Mouse (Mus musculus): ENCODE data around the gene Rps6ka4. TPM values are rescaled to one million over a fixed set of nuclear protein-coding genes. Genes with fewer than 3 reads are reported as not detected.

Gene Rps6ka4
- polyA plus RNA-seq, 1 experiment: 4.5 TPM

DNA sequence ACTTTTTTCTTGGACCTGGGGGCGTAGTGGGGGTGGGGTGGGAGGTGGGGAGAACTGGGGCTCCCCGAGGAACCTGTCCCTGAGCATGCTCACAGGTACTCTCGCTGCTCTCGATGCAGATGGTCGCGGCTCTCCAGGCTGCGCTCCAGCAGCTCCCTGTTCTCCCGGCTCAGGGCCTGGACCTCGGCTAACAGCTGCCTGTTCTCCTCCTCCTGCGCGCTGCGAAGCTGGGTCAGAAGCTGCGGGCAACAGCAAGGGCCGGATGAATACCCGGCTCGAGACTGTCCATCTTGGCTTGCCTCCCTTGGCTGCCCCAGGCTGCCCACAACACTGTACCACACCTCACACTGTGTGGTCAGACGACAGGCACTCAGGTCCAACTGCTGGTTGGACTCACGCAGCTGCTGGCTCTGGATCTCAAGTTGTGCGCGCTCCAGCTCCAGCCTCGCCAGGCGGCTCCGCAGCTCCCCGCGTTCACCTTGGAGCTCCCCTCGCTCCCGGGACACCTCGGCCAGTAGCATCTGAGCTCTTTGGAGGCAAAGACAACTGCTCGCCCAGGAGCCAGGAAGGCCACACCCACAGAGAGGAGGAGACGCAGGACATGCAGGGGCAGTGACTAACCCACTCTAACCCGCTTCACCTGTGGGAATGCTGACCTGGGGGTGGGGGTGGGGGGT, 7.5 kb upstream of the Rps6ka4 start:
- TF ChIP-seq CTCF (IDR thresholded peaks at IDR 0.05; ENCODE audit: low read depth, low read length): no peak
- Histone ChIP-seq H3K4me3 (ENCODE audit: low read depth, low read length) (peak overlapping the region; percentile 7), H3K27ac (ENCODE audit: insufficient read depth, low read length) (no peak overlapping the region), H3K9ac (ENCODE audit: low read depth, poor library complexity, severe bottlenecking) (0 out of 2 replicates have a peak overlapping the region, but pooled peaks have one; percentile 12), H3K36me3 (ENCODE audit: control insufficient read depth, insufficient read depth, low read length, poor library complexity, severe bottlenecking) (no peaks in the 10 kb centered on the region), H3K4me1 (ENCODE audit: control insufficient read depth, insufficient read depth, low read length) (no peaks in the 10 kb centered on the region), H3K27me3 (ENCODE audit: control insufficient read depth, insufficient read depth, low read length, poor library complexity, severe bottlenecking) (no peaks in the 10 kb centered on the region), H3K9me3 (replicated peaks; ENCODE audit: control insufficient read depth, insufficient read depth, low read length, poor library complexity, severe bottlenecking) (no peaks in the 10 kb centered on the region)

DNA sequence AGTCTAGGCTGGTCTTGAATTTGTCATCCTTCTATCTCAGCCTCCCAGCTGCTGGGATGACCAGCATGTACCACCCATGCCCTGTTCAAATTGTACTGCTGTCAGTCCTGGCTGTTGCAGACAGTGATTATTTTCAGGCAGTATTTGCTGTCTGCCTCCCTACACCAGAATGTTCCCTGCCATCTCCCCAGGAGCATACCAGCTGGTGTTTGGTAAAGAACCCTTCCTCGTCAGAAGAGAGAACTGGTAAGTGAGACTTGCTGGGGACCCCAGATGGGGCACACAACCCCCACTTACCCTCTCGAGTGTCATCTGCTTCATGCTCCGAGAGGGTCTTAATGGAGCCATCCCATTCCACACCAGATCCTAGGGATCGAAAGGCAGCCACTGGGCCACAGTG, 5.6 kb upstream of the Rps6ka4 start:
- H3K9ac ChIP-seq (ENCODE audit: low read depth, poor library complexity, severe bottlenecking): no peak overlapping the region
- TF ChIP-seq CTCF (IDR thresholded peaks at IDR 0.05; ENCODE audit: low read depth, low read length) (no peak), EP300 (IDR thresholded peaks at IDR 0.05; ENCODE audit: insufficient read depth, low read depth, low read length) (no peak), POLR2A (IDR thresholded peaks at IDR 0.05; ENCODE audit: insufficient read depth, low read length) (no peak)
- H3K4me1 ChIP-seq (ENCODE audit: control insufficient read depth, insufficient read depth, low read length): no peaks in the 10 kb centered on the region
- H3K4me3 ChIP-seq (ENCODE audit: low read depth, low read length): no peak overlapping the region
- no peaks in the 10 kb centered on the region for H3K27me3 ChIP-seq (ENCODE audit: control insufficient read depth, insufficient read depth, low read length, poor library complexity, severe bottlenecking)
- H3K27ac ChIP-seq (ENCODE audit: insufficient read depth, low read length): no peak overlapping the region
- H3K36me3 ChIP-seq (ENCODE audit: control insufficient read depth, insufficient read depth, low read length, poor library complexity, severe bottlenecking): no peaks in the 10 kb centered on the region
- H3K9me3 ChIP-seq (replicated peaks; ENCODE audit: control insufficient read depth, insufficient read depth, low read length, poor library complexity, severe bottlenecking): no peaks in the 10 kb centered on the region

DNA sequence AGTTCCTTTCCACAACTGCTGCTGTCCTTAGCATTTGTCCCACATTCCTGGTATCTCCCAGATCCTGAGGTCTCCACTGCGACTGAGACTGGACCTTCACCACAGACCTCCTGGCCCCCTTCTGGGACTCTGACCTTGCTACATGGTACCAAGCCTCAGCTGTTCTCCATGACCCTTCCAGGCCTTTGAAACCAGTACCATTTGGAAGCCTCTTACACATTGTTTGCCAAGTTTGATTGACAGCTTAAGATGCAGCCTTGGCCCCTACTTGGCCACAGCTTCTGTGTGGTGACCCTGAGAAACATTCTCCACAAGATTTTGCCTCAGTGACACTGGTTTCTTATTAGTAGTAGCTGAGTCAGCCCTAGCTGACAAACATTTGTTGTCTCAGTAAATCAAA, 1.9 kb upstream of the Rps6ka4 start:
- Histone ChIP-seq H3K4me1 (ENCODE audit: control insufficient read depth, insufficient read depth, low read length) (peaks cover 4% of the 10 kb centered on the region), H3K27ac (ENCODE audit: insufficient read depth, low read length) (no peak overlapping the region), H3K9ac (ENCODE audit: low read depth, poor library complexity, severe bottlenecking) (no peak overlapping the region), H3K4me3 (ENCODE audit: low read depth, low read length) (no peak overlapping the region), H3K36me3 (ENCODE audit: control insufficient read depth, insufficient read depth, low read length, poor library complexity, severe bottlenecking) (no peaks in the 10 kb centered on the region), H3K27me3 (ENCODE audit: control insufficient read depth, insufficient read depth, low read length, poor library complexity, severe bottlenecking) (no peaks in the 10 kb centered on the region), H3K9me3 (replicated peaks; ENCODE audit: control insufficient read depth, insufficient read depth, low read length, poor library complexity, severe bottlenecking) (no peaks in the 10 kb centered on the region)
- TF ChIP-seq CTCF (IDR thresholded peaks at IDR 0.05; ENCODE audit: low read depth, low read length) (no peak), POLR2A (IDR thresholded peaks at IDR 0.05; ENCODE audit: insufficient read depth, low read length) (no peak), EP300 (IDR thresholded peaks at IDR 0.05; ENCODE audit: insufficient read depth, low read depth, low read length) (no peak)

DNA sequence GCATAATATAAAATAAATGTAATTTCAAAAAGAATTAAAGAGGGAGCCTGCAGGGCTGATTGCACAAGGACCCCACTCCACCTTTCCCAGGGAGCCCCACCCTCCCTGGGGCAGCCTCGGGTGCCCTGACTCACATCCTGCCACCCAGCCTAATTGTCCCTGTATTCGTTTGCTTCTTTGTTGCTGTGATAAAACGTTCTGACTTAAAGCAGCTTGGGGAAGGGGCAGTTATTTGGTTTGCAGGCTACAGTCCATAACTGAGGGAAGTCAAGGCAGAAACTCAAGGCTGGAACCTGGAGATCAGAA, 809 bp upstream of the Rps6ka4 start:
- H3K36me3 ChIP-seq (ENCODE audit: control insufficient read depth, insufficient read depth, low read length, poor library complexity, severe bottlenecking): no peaks in the 10 kb centered on the region
- peaks cover 4% of the 10 kb centered on the region for H3K4me1 ChIP-seq (ENCODE audit: control insufficient read depth, insufficient read depth, low read length)
- no peak for TF ChIP-seq CTCF (IDR thresholded peaks at IDR 0.05; ENCODE audit: low read depth, low read length)
- TF ChIP-seq POLR2A (IDR thresholded peaks at IDR 0.05; ENCODE audit: insufficient read depth, low read length): no peak
- no peak for TF ChIP-seq EP300 (IDR thresholded peaks at IDR 0.05; ENCODE audit: insufficient read depth, low read depth, low read length)
- no peaks in the 10 kb centered on the region for H3K27me3 ChIP-seq (ENCODE audit: control insufficient read depth, insufficient read depth, low read length, poor library complexity, severe bottlenecking)
- H3K27ac ChIP-seq (ENCODE audit: insufficient read depth, low read length): no peak overlapping the region
- H3K9me3 ChIP-seq (replicated peaks; ENCODE audit: control insufficient read depth, insufficient read depth, low read length, poor library complexity, severe bottlenecking): no peaks in the 10 kb centered on the region
- no peak overlapping the region for H3K9ac ChIP-seq (ENCODE audit: low read depth, poor library complexity, severe bottlenecking)
- H3K4me3 ChIP-seq (ENCODE audit: low read depth, low read length): no peak overlapping the region

DNA sequence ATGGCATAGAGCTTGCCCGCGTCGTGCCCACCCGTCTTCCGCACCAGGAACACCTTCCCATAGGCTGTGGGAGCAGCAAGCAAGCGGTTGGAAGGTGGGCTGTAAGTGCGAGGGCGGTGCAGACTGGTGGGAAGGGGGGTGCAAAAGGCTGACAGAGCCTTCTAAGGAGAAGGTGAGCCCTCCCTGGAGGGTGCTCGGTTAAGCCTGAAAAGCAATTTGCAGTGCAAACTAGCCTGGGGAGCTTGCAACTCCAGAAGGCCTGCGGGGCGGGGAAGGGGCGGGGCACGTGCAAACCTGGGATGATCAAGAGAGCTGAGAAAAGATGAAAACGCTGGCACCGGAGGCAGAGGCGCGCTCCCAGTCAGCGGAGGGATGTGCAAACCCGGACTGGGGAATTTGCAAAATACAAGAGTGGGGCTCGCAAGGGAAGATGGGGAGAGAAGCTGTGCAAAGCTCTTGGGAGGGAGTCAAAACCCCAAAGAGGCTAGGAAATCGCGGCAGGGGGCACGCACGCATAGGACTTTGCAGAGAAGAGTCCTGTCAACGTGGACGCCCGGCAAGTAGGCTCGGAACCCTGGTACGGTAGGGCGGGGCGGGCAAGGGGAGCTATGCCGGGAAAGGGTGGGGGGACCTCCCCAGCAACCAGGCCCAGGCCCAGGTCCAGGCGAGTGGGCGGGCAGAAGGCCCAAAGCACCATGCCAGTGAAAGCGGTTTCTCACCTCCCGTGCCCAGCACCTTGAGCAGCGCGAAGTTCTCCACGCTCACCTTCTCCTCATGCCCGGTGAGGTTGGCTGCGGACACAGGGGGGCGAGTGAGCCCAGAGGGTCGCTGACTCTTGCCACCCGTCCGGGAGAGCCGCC, 591 bp downstream of the Rps6ka4 start:
- peak overlapping the region; percentile 71 for H3K9ac ChIP-seq (ENCODE audit: low read depth, poor library complexity, severe bottlenecking)

GRCm38 (mm10) chr19:6832363-6832762, 8.1 kb downstream of the Rps6ka4 start:
- Histone ChIP-seq H3K4me1 (ENCODE audit: control insufficient read depth, insufficient read depth, low read length) (peaks cover 2% of the 10 kb centered on the region), H3K4me3 (ENCODE audit: low read depth, low read length) (no peak overlapping the region), H3K27me3 (ENCODE audit: control insufficient read depth, insufficient read depth, low read length, poor library complexity, severe bottlenecking) (no peaks in the 10 kb centered on the region; the same call in none of the 2 replicates), H3K36me3 (ENCODE audit: control insufficient read depth, insufficient read depth, low read length, poor library complexity, severe bottlenecking) (no peaks in the 10 kb centered on the region), H3K9ac (ENCODE audit: low read depth, poor library complexity, severe bottlenecking) (no peak overlapping the region), H3K27ac (ENCODE audit: insufficient read depth, low read length) (no peak overlapping the region), H3K9me3 (replicated peaks; ENCODE audit: control insufficient read depth, insufficient read depth, low read length, poor library complexity, severe bottlenecking) (no peaks in the 10 kb centered on the region)
- TF ChIP-seq POLR2A (IDR thresholded peaks at IDR 0.05; ENCODE audit: insufficient read depth, low read length) (no peak), EP300 (IDR thresholded peaks at IDR 0.05; ENCODE audit: insufficient read depth, low read depth, low read length) (no peak), CTCF (IDR thresholded peaks at IDR 0.05; ENCODE audit: low read depth, low read length) (no peak)

More for the DNA sequence above, 591 bp downstream of the Rps6ka4 start:
- no peaks in the 10 kb centered on the region for H3K36me3 ChIP-seq (ENCODE audit: control insufficient read depth, insufficient read depth, low read length, poor library complexity, severe bottlenecking)
- H3K27me3 ChIP-seq (ENCODE audit: control insufficient read depth, insufficient read depth, low read length, poor library complexity, severe bottlenecking): no peaks in the 10 kb centered on the region
- no peaks in the 10 kb centered on the region for H3K9me3 ChIP-seq (replicated peaks; ENCODE audit: control insufficient read depth, insufficient read depth, low read length, poor library complexity, severe bottlenecking)
- TF ChIP-seq POLR2A (IDR thresholded peaks at IDR 0.05; ENCODE audit: insufficient read depth, low read length) (no peak), EP300 (IDR thresholded peaks at IDR 0.05; ENCODE audit: insufficient read depth, low read depth, low read length) (no peak), CTCF (IDR thresholded peaks at IDR 0.05; ENCODE audit: low read depth, low read length) (no peak)
- H3K4me1 ChIP-seq (ENCODE audit: control insufficient read depth, insufficient read depth, low read length): peaks cover 4% of the 10 kb centered on the region
- no peak overlapping the region for H3K27ac ChIP-seq (ENCODE audit: insufficient read depth, low read length)
- H3K4me3 ChIP-seq (ENCODE audit: low read depth, low read length): peak overlapping the region; percentile 93

All from ES-Bruce4 (cell line).